Mouse (Mus musculus) lung, postnatal 0 days (tissue): Measurements from ENCODE around the gene Cacna2d4.
A peak's percentile ranks its signal among the peaks of the same experiment; 100 is the strongest.

Source experiments
- CTCF ChIP-seq: IDR thresholded peaks from 2 replicates; pipeline ENCODE4 v1.5.1; 2016; ENCODE audit warnings: antibody characterized with exemption, mild to moderate bottlenecking
- EP300 ChIP-seq: IDR thresholded peaks from 2 replicates; pipeline ENCODE4 v1.6.1; 2016; ENCODE audit warnings: antibody characterized with exemption, mild to moderate bottlenecking, control low read depth

DNA sequence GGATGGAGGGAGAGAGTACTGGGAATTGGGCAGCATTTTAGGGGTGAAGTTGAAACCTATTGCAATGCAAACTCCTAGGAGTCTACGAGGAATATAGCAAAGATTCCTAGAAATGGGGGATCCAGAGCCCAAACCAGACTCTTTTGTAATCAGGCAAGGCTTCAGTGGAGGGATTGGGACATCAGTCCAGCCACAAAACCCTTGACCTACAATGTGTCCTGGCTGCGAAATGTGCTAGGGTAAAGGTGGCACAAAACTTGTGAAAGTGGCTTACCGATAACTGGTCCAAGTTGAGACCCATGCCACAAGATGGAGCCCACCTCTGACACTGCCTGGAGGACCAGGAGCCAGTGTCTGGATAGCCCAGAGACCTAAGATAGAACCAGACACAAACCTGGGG, 163.0 kb downstream of the Cacna2d4 start:
- no peak for TF ChIP-seq CTCF
- peak; percentile 36; the same call in 1 of the 2 replicates for TF ChIP-seq EP300
